Mouse (Mus musculus): ENCODE data around the gene Srp9. TPM values are rescaled to one million over a fixed set of nuclear protein-coding genes. Genes with fewer than 3 reads are reported as not detected.

The Srp9 gene
- 10 to 100 TPM; 61.8 to 66.1 TPM for total RNA-seq (2023)

GRCm38 (mm10) chr1:182124506-182124905, at the start of gene Srp9:
Gene Srp9, plus strand, starts transcription at chr1:182124737.

GRCm38 (mm10) chr1:182164386-182164785, 39.8 kb downstream of the Srp9 start, which contains the start of gene Vmn1r1:
Gene Vmn1r1, minus strand, starts transcription at chr1:182164486.

Other genes starting within 250 kb of the Srp9 start
- under 1 TPM; 0.09 to 0.53 TPM for gene Enah, start 104.7 kb upstream of the Srp9 start, total RNA-seq (2023)
- not detected for gene Vmn1r1, start 39.7 kb downstream of the Srp9 start, total RNA-seq (2023)
- gene Degs1, start 158.1 kb downstream of the Srp9 start, total RNA-seq (2023): 10 to 100 TPM; 58.7 to 60.4 TPM
- 10 to 100 TPM; 28.5 to 28.8 TPM for gene Fbxo28, start 216.9 kb downstream of the Srp9 start, total RNA-seq (2023)

All from B cell, adult 67 days (primary cell).